Mouse (Mus musculus) intestine, postnatal 0 days (tissue): ENCODE measurements around the gene Dpp8. TPM values are rescaled to one million over a fixed set of nuclear protein-coding genes. Genes with fewer than 3 reads are reported as not detected.
"Not testable (repeated sequence)": the region's sequence is repeated elsewhere in the genome, so short reads cannot be mapped to it uniquely, and the experiment has no call there.

Source experiments
- ATAC-seq: fragments of 200-750 bp; cut with Nextera tagmentation; 2 replicates; pipeline ENCODE4 v1.8.0; 2017; ENCODE audit warnings: mild to moderate bottlenecking, moderate TSS enrichment, moderate library complexity
- H3K27ac ChIP-seq: fragments of 300-500 bp; sonication (generic); 2 replicates; pipeline ENCODE4 v1.5.1; 2014; ENCODE audit warnings: mild to moderate bottlenecking, low read depth, low read length, moderate library complexity
- H3K27me3 ChIP-seq: fragments of 300-500 bp; sonication (generic); replicated peaks from 2 replicates; pipeline ENCODE4 v1.6.1; 2014; ENCODE audit warnings: low read length, mixed read lengths; ENCODE audit not compliant: control insufficient read depth, insufficient read depth
- H3K36me3 ChIP-seq: fragments of 300-500 bp; sonication (generic); 2 replicates; pipeline ENCODE4 v1.6.1; 2014; ENCODE audit warnings: mild to moderate bottlenecking, moderate library complexity; ENCODE audit not compliant: control insufficient read depth, insufficient read depth
- H3K4me1 ChIP-seq: fragments of 300-500 bp; sonication (generic); replicated peaks from 2 replicates; pipeline ENCODE4 v1.6.1; 2014; ENCODE audit warnings: antibody characterized with exemption, low read length, mixed read lengths; ENCODE audit not compliant: control insufficient read depth, insufficient read depth
- H3K4me2 ChIP-seq: fragments of 300-500 bp; sonication (generic); replicated peaks from 2 replicates; pipeline ENCODE4 v1.6.1; 2014; ENCODE audit warnings: low read depth, mild to moderate bottlenecking, moderate library complexity
- H3K4me3 ChIP-seq: fragments of 300-500 bp; sonication (generic); 2 replicates; pipeline ENCODE4 v1.5.1; 2014; ENCODE audit warnings: low read depth, low read length
- H3K9ac ChIP-seq: fragments of 300-500 bp; sonication (generic); 2 replicates; pipeline ENCODE4 v1.6.1; 2014; ENCODE audit warnings: mild to moderate bottlenecking, low read depth, low read length
- H3K9me3 ChIP-seq: fragments of 300-500 bp; sonication (generic); 2 replicates; pipeline ENCODE4 v1.6.1; 2016; ENCODE audit warnings: mixed run types; ENCODE audit not compliant: control insufficient read depth
- CTCF ChIP-seq: sonication (generic); IDR thresholded peaks from 2 replicates; pipeline ENCODE4 v1.5.1; 2016; ENCODE audit warnings: low read depth, mild to moderate bottlenecking, control low read depth, antibody characterized with exemption, moderate library complexity
- WGBS: fragments of 180-500 bp; shearing (Covaris S2); extraction: QIAGEN DNeasy Blood & Tissue Kit; methylation state at CpG from one replicate; pipeline ENCODE4 v1.1.7; 2014; 5-methylcytosine and 5-hydroxymethylcytosine counted together
- polyA plus RNA-seq: library from polyadenylated mRNA; unstranded; fragments of >200 nt; fragmentation: Nextera tagmentation; extraction: Ambion mirVana; gene quantifications from 2 replicates; pipeline ENCODE4 v1.2.1, GENCODE M21; 2015

Dpp8 gene
- polyA plus RNA-seq, 1 experiment from 2014 or later: 14.1 TPM

DNA sequence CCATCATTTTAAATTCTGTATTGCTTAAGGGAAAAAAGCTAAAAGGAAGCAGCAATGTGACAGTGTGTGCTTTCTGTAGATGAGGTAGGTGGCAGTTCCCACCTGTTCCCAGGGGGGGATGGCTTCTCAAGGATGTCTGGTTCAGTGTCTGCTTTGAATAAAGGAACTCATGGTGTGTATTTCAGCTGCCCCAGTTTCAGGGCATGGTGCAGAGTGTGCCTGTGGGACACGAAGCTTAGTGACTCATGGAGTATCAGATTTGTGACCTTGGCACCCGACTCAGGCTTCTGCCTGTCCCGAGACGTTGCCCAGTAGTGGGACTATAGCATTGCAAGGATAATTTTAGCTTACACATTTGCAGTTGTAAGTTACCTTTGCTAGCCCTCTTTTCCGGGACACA, 45.3 kb downstream of the Dpp8 start:
- no peaks in the 10 kb centered on the region for H3K4me1 ChIP-seq
- H3K27ac ChIP-seq: no peak overlapping the region
- H3K9me3 ChIP-seq: no peaks in the 10 kb centered on the region
- WGBS: 81% methylated on average over 5 of the region's 5 CpGs
- no peak overlapping the region for H3K9ac ChIP-seq
- no peak for TF ChIP-seq CTCF
- no peak overlapping the region for H3K4me3 ChIP-seq
- H3K4me2 ChIP-seq: no peak overlapping the region
- no peak for ATAC-seq
- peaks cover 71% of the 10 kb centered on the region for H3K36me3 ChIP-seq
- no peaks in the 10 kb centered on the region for H3K27me3 ChIP-seq

DNA sequence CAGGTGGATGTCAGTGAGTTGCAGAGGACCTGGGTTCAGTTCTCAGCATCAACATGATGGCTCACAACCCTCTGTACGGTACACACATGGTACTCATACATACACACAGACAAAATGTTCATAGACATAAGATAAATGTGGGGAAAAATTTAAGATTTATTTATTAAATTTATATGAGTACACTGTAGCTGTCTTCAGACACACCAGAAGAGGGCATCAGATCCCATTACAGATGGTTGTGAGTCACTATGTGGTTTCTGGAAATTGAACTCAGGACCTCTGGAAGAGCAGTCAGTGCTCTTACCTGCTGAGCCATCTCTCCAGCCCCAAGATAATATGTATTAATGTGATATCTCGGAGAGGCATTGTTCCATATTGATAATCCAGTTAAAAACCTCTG, 47.9 kb downstream of the Dpp8 start:
- WGBS: 92% methylated on average over 2 of the region's 2 CpGs
- H3K4me3 ChIP-seq, H3K4me1 ChIP-seq, H3K27ac ChIP-seq, H3K9me3 ChIP-seq, H3K4me2 ChIP-seq, H3K27me3 ChIP-seq, ATAC-seq, H3K9ac ChIP-seq: not testable (repeated sequence)
- peaks cover 70% of the 10 kb centered on the region for H3K36me3 ChIP-seq

DNA sequence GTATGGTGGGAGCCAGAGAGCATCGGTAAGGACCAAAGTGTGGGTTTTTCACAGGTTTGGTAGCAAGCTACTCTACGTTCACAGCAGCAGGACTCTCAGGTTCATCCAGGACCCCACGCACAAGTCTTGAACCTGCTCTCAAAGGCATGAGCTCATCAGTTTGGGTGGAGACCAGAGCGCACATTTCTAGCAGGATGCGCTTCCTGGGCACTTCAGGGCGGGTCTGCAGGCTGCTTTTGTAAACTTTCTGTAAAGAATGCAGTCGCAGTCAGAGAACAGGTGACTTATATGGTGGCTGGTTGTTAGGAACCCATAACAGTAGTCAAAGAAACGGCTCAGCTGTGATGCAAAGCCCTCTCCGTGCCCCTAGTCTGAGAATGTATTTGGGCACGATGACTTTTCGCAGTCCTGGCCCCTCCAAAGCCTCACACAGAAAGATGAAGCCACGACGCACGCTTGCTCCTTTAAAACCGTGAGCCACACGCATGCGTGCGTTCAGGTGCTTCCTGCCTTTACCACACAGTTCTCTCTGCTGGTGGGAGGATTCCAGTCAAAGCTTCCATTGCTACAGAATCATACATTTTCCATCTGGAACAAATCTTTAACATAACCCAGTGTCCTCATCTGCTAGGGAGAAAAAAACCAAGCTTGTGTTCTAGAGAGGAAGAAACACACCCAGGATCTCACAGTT, 51.0 kb downstream of the Dpp8 start:
- H3K27me3 ChIP-seq: no peaks in the 10 kb centered on the region
- no peaks in the 10 kb centered on the region for H3K4me1 ChIP-seq
- no peaks in the 10 kb centered on the region for H3K9me3 ChIP-seq
- no peak overlapping the region for H3K9ac ChIP-seq
- H3K4me3 ChIP-seq: no peak overlapping the region
- no peak for TF ChIP-seq CTCF
- no peak overlapping the region for H3K4me2 ChIP-seq
- 81% methylated on average over 18 of the region's 18 CpGs for WGBS
- no peak for ATAC-seq
- H3K27ac ChIP-seq: no peak overlapping the region
- peaks cover 52% of the 10 kb centered on the region for H3K36me3 ChIP-seq

DNA sequence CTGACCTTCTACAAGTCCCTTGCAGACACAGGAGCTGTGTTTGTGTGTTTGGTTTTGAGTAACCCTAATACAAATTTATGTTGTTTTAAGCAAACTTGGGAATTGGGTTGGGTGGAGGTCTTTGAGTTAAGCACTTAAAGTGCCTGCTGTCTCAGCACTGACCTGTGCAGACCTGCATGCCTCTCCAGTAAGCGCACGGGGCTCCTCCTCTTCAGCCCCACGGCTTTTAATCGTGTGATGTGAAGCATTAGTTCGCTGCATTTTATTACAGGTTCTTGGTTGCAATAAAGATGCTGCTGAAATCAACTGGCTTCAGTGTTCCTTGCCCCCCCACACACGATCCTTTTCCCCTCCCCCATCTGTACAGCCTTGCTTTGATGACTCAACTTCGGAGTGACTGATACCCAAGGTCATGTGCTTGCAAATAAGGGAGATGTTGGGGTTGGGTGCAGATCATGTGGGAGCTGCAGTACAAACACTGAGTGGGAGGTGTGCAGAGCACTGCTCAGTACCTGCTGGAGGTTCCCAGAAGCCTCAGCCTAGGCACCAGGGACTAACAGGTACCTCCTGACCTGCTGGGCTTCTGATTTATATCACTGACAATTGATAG, 52.1 kb downstream of the Dpp8 start:
- no peak overlapping the region for H3K9ac ChIP-seq
- ATAC-seq: peak; percentile 57; the same call in 1 of the 2 replicates
- no peaks in the 10 kb centered on the region for H3K4me1 ChIP-seq
- no peak overlapping the region for H3K4me2 ChIP-seq
- no peaks in the 10 kb centered on the region for H3K27me3 ChIP-seq
- peaks cover 41% of the 10 kb centered on the region for H3K36me3 ChIP-seq
- no peak overlapping the region for H3K4me3 ChIP-seq
- no peak overlapping the region for H3K27ac ChIP-seq
- H3K9me3 ChIP-seq: no peaks in the 10 kb centered on the region
- no peak for TF ChIP-seq CTCF
- WGBS: 45% methylated on average over 7 of the region's 7 CpGs

DNA sequence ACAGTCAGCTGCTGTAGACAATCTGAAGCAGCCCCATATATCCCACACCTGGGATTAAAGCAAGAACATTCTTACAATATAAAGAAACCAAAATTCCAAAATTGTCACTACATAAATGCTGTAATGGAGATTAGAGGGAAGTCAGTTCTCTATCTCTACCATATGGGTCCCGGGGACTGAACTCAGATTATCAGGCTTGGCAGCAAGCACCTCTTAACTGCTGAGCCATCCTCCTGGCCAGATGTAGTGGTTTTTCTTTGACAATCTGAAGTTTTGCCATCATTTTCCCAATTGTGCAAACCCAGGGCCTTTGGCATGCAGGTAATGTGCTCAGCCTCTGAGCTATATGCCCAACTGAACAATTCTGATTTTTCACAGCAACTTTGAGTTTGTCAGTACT, 53.1 kb downstream of the Dpp8 start:
- 88% methylated on average over 1 of the region's 1 CpGs for WGBS
- ATAC-seq: no peak
- TF ChIP-seq CTCF: no peak
- Histone ChIP-seq H3K9me3 (no peaks in the 10 kb centered on the region), H3K36me3 (peaks cover 31% of the 10 kb centered on the region), H3K4me3 (no peak overlapping the region), H3K4me1 (no peaks in the 10 kb centered on the region), H3K4me2 (no peak overlapping the region), H3K27me3 (no peaks in the 10 kb centered on the region), H3K9ac (no peak overlapping the region), H3K27ac (no peak overlapping the region)

DNA sequence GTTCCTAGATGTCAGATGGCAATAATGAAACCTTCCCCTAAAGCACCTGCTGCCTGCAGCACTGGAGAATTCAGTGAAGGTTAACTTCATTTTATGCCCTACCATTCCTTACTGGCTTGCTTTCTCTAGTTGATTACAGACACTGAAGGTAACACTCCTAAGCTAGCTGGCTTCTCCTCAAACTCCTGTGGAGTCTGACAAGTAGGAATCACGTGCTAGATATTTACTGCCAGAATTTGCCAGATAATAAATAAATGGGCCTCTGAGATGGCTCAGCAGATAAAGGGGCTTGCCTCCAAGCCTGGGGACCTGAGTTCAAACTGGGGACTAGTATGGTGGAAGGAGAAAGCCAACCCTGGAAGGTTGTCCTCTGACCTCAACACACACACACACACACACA, 54.6 kb downstream of the Dpp8 start:
- no peak for ATAC-seq
- 24% methylated on average over 1 of the region's 1 CpGs for WGBS
- peaks cover 20% of the 10 kb centered on the region for H3K36me3 ChIP-seq
- H3K9me3 ChIP-seq: no peaks in the 10 kb centered on the region
- H3K27me3 ChIP-seq: no peaks in the 10 kb centered on the region
- no peaks in the 10 kb centered on the region for H3K4me1 ChIP-seq
- no peak overlapping the region for H3K4me2 ChIP-seq
- H3K27ac ChIP-seq: no peak overlapping the region
- H3K9ac ChIP-seq: no peak overlapping the region
- no peak overlapping the region for H3K4me3 ChIP-seq
- no peak for TF ChIP-seq CTCF
